Mouse (Mus musculus): Measurements from ENCODE around the gene Phactr3. TPM values are rescaled to one million over a fixed set of nuclear protein-coding genes. Genes with fewer than 3 reads are reported as not detected.

The Phactr3 gene
- polyA plus RNA-seq, 1 experiment from 2014 or later, result 2.2 TPM

DNA sequence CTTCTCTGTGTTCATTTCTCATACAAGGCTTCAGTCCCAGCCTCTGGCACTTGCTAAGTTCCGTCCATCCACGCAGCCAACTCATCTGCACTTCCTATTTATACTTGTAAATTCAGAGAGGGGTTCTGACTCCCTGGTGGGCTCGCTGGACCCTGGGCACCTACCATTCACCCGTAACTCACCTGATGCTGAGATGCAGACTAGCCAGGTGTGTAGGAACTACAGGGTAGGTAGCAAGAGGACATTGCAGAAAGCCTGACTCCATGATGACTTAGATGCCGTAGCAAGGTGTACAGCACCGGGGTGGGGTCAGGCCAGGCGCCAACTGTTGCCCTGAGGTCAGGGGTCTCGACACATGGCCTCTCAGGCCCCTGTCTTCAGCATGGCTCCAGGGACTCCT, 6.7 kb downstream of the Phactr3 start:
- Histone ChIP-seq H3K4me2 (replicated peaks; ENCODE audit: low read depth) (no peak overlapping the region), H3K4me1 (replicated peaks; ENCODE audit: control insufficient read depth, insufficient read depth, low read length) (no peaks in the 10 kb centered on the region), H3K4me3 (ENCODE audit: low read depth, low read length) (no peak overlapping the region), H3K27me3 (replicated peaks; ENCODE audit: control insufficient read depth, insufficient read depth, low read length) (no peaks in the 10 kb centered on the region), H3K27ac (ENCODE audit: low read depth, low read length) (no peak overlapping the region), H3K36me3 (ENCODE audit: control insufficient read depth, insufficient read depth) (no peaks in the 10 kb centered on the region), H3K9me3 (ENCODE audit: control insufficient read depth) (no peaks in the 10 kb centered on the region), H3K9ac (ENCODE audit: low read depth, low read length) (no peak overlapping the region)
- no peak for ATAC-seq
- 81% methylated on average over 8 of the region's 8 CpGs for WGBS
- TF ChIP-seq CTCF (IDR thresholded peaks at IDR 0.05; ENCODE audit: low read depth), result no peak

DNA sequence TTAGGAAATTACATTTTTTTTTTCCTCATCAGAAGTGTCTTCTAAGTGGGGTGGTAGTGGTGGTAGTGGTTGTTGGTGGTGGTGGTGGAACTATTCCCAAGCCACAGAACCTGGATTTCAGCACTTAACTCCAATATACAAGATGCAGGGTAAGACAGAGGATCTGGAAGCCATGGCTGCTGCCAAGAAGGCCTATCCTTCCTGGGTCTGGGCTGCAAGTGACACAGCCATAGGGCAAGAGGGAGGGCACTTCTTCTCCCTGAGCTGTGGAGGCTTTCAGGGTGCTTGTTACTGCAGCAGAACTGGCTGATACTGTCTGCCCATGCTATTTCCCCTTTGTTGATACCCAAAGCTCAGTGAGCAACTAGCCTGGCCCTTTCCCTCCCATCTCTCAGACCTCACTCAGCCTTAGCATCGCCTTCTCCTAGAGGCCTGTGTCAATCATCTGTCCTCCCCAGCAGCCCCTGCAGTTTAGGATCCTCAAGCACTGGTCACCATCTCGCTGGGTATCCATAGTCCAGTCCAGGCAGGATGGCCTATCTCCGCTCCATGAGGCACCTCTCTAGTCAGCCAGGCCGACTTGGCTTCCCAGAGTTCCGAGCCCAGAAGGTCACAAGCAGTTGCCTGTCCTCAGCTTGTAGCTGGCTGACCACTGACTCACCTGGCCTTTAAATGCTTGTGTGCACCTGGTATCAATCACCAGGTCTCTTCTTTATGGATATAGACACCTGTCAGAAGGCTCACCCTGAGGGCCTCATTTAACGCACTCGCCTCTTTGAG, 7.5 kb downstream of the Phactr3 start:
- no peak for TF ChIP-seq CTCF (IDR thresholded peaks at IDR 0.05; ENCODE audit: low read depth)

DNA sequence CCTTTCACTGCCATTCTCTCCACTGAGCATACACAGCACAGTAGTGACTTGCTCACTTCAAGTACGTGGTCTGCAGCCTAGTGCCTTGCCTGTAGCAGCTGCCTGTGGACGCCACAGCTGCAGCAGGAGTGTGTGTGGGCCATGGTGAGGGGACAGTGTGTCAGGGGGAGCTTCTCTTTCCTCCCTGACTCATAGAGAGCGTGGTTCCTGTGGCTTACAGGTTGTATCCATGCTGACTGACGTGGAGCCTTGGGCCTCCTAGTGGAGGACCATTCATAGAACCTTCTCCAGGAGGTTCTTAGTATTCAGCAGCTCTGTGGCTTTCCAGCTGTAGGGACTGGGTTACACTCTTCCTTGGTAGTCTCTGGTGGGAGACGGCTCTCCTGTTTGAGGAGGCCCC, 9.8 kb downstream of the Phactr3 start:
- Histone ChIP-seq H3K36me3 (ENCODE audit: control insufficient read depth, insufficient read depth) (no peaks in the 10 kb centered on the region), H3K4me1 (replicated peaks; ENCODE audit: control insufficient read depth, insufficient read depth, low read length) (no peaks in the 10 kb centered on the region), H3K4me2 (replicated peaks; ENCODE audit: low read depth) (no peak overlapping the region), H3K27me3 (replicated peaks; ENCODE audit: control insufficient read depth, insufficient read depth, low read length) (no peaks in the 10 kb centered on the region), H3K27ac (ENCODE audit: low read depth, low read length) (no peak overlapping the region), H3K9ac (ENCODE audit: low read depth, low read length) (no peak overlapping the region), H3K4me3 (ENCODE audit: low read depth, low read length) (no peak overlapping the region), H3K9me3 (ENCODE audit: control insufficient read depth) (no peaks in the 10 kb centered on the region)
- WGBS, result 71% methylated on average over 5 of the region's 5 CpGs
- TF ChIP-seq CTCF (IDR thresholded peaks at IDR 0.05; ENCODE audit: low read depth), result no peak
- ATAC-seq, result no peak

More for the DNA sequence above, 7.5 kb downstream of the Phactr3 start:
- no peaks in the 10 kb centered on the region for H3K27me3 ChIP-seq (replicated peaks; ENCODE audit: control insufficient read depth, insufficient read depth, low read length)
- no peaks in the 10 kb centered on the region for H3K9me3 ChIP-seq (ENCODE audit: control insufficient read depth)
- no peak overlapping the region for H3K4me3 ChIP-seq (ENCODE audit: low read depth, low read length)
- no peaks in the 10 kb centered on the region for H3K4me1 ChIP-seq (replicated peaks; ENCODE audit: control insufficient read depth, insufficient read depth, low read length)
- H3K27ac ChIP-seq (ENCODE audit: low read depth, low read length), result no peak overlapping the region
- H3K9ac ChIP-seq (ENCODE audit: low read depth, low read length), result no peak overlapping the region
- no peaks in the 10 kb centered on the region for H3K36me3 ChIP-seq (ENCODE audit: control insufficient read depth, insufficient read depth)
- H3K4me2 ChIP-seq (replicated peaks; ENCODE audit: low read depth), result no peak overlapping the region
- 96% methylated on average over 7 of the region's 7 CpGs for WGBS
- no peak for ATAC-seq

DNA sequence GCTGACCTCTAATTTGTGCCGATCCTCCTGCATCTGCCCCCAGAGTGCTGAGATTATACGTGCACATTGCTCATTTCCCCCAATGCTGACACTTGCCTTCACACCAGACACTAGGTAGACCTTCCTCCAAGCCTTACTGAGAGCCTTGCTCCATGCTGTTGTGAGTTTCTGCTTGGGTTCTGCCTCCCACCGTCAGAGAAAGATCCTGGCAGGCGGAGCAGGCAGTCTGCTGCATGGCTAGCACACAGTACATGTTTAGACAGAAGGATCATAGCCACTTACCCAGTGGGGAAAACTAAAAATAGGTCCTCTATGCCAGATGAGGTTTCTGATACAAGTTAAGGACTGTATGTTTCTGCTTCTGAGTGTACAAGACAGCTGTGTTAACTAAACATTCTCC, 10.4 kb downstream of the Phactr3 start:
- TF ChIP-seq CTCF (IDR thresholded peaks at IDR 0.05; ENCODE audit: low read depth), result no peak
- no peak overlapping the region for H3K4me2 ChIP-seq (replicated peaks; ENCODE audit: low read depth)
- no peaks in the 10 kb centered on the region for H3K27me3 ChIP-seq (replicated peaks; ENCODE audit: control insufficient read depth, insufficient read depth, low read length)
- no peak overlapping the region for H3K27ac ChIP-seq (ENCODE audit: low read depth, low read length)
- no peaks in the 10 kb centered on the region for H3K36me3 ChIP-seq (ENCODE audit: control insufficient read depth, insufficient read depth)
- H3K4me3 ChIP-seq (ENCODE audit: low read depth, low read length), result no peak overlapping the region
- no peaks in the 10 kb centered on the region for H3K9me3 ChIP-seq (ENCODE audit: control insufficient read depth)
- 66% methylated on average over 4 of the region's 4 CpGs for WGBS
- H3K9ac ChIP-seq (ENCODE audit: low read depth, low read length), result no peak overlapping the region
- H3K4me1 ChIP-seq (replicated peaks; ENCODE audit: control insufficient read depth, insufficient read depth, low read length), result no peaks in the 10 kb centered on the region
- no peak for ATAC-seq

DNA sequence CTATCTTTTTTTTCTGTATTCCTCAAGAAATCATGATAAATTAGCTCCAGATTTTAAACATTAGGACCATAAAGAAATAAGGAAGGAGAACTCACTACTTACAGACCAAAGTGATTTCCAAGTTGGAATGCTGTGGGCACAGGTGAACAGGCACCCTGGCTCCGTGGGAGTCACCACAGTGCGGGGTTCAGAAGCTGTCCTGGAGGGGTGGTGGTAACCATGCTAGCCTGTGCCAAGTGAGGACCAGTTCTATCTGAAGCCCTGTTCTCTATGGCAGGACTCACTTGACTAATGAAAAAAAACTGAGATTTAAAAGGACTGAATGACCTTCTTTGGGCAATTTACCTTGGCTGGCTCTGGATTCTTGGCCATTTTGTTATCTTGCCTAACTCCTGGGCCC, 10.9 kb downstream of the Phactr3 start:
- no peak overlapping the region for H3K9ac ChIP-seq (ENCODE audit: low read depth, low read length)
- ATAC-seq, result no peak
- no peak overlapping the region for H3K27ac ChIP-seq (ENCODE audit: low read depth, low read length)
- no peak overlapping the region for H3K4me3 ChIP-seq (ENCODE audit: low read depth, low read length)
- H3K27me3 ChIP-seq (replicated peaks; ENCODE audit: control insufficient read depth, insufficient read depth, low read length), result no peaks in the 10 kb centered on the region
- H3K9me3 ChIP-seq (ENCODE audit: control insufficient read depth), result no peaks in the 10 kb centered on the region
- TF ChIP-seq CTCF (IDR thresholded peaks at IDR 0.05; ENCODE audit: low read depth), result no peak
- no peak overlapping the region for H3K4me2 ChIP-seq (replicated peaks; ENCODE audit: low read depth)
- WGBS, result 77% methylated on average over 2 of the region's 2 CpGs
- no peaks in the 10 kb centered on the region for H3K4me1 ChIP-seq (replicated peaks; ENCODE audit: control insufficient read depth, insufficient read depth, low read length)
- H3K36me3 ChIP-seq (ENCODE audit: control insufficient read depth, insufficient read depth), result no peaks in the 10 kb centered on the region

DNA sequence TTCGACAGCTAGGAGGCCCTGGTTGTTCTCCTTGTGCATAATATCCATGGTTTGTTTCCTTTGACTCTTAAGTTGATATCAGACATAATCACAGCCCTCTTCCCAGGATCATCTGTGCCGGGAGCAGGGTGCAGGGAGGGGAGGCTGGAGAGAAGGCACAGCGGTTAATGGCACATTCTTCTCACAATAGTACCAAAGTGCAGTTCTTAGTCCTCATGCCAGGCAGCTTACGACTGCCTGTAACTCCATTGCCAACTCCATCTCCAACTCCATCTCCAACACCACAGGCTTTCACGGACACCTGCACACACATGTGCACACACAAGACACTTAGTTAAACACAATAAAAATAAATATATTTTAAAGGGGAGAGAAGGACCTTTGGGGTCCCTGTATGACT, 11.8 kb downstream of the Phactr3 start:
- H3K36me3 ChIP-seq (ENCODE audit: control insufficient read depth, insufficient read depth), result no peaks in the 10 kb centered on the region
- no peak for TF ChIP-seq CTCF (IDR thresholded peaks at IDR 0.05; ENCODE audit: low read depth)
- H3K4me2 ChIP-seq (replicated peaks; ENCODE audit: low read depth), result no peak overlapping the region
- H3K9me3 ChIP-seq (ENCODE audit: control insufficient read depth), result no peaks in the 10 kb centered on the region
- 80% methylated on average over 5 of the region's 5 CpGs for WGBS
- no peak for ATAC-seq
- no peak overlapping the region for H3K27ac ChIP-seq (ENCODE audit: low read depth, low read length)
- no peaks in the 10 kb centered on the region for H3K4me1 ChIP-seq (replicated peaks; ENCODE audit: control insufficient read depth, insufficient read depth, low read length)
- H3K27me3 ChIP-seq (replicated peaks; ENCODE audit: control insufficient read depth, insufficient read depth, low read length), result no peaks in the 10 kb centered on the region
- no peak overlapping the region for H3K4me3 ChIP-seq (ENCODE audit: low read depth, low read length)
- no peak overlapping the region for H3K9ac ChIP-seq (ENCODE audit: low read depth, low read length)

Data from intestine, postnatal 0 days (tissue).